Mouse (Mus musculus): ENCODE measurements around the gene Hk3.

DNA sequence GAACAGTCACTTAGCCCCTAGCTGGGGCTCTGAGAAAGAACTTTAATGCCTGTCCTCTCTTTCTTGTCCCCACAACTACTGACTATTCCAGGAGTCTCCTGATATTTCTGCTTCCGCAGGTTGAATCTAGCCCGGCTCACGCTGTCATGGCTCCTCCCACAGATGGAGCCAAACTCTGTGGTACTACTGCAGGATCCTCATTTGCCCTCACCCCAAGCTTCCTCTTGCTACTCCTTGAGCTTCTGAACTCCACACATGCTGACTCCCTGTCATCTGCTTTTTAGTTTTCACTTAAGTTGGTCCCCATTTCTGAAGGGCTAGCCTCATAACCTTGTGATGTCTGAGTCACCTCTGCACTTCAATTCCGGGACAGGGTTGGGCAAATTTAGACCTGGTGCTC, 1.1 kb downstream of the Hk3 start:
- TF ChIP-seq CTCF (IDR thresholded peaks at IDR 0.05; ENCODE audit: control insufficient read depth, insufficient read depth, insufficient read length) (no peak), CEBPB (IDR thresholded peaks at IDR 0.05; ENCODE audit: low read depth) (no peak), MYOG (IDR thresholded peaks at IDR 0.05; ENCODE audit: control insufficient read depth, extremely low read depth, insufficient read length) (no peak)
